Mouse (Mus musculus): Measurements from ENCODE around the gene Ccnd3.
A peak's percentile ranks its signal among the peaks of the same experiment; 100 is the strongest.

Ccnd3 gene

GRCm38 (mm10) chr17:47626031-47626430 lies 121.2 kb downstream of the Ccnd3 start:
- DNase-seq = no peak

- no peak for DNase-seq
These were observed 122.9 kb downstream of the Ccnd3 start for GRCm38 (mm10) chr17:47627791-47628190.

- peak; percentile 93 for DNase-seq
These were observed 124.2 kb downstream of the Ccnd3 start for GRCm38 (mm10) chr17:47628851-47629676.

- peak; percentile 62 for DNase-seq
These were observed 125.1 kb downstream of the Ccnd3 start for GRCm38 (mm10) chr17:47629717-47630677.

GRCm38 (mm10) chr17:47630678-47631065 lies 125.8 kb downstream of the Ccnd3 start, which contains the start of gene Usp49:
TSS of gene Usp49 (plus strand) at chr17:47630690.
- no peak for DNase-seq

- DNase-seq = no peak
These were observed 127.5 kb downstream of the Ccnd3 start for GRCm38 (mm10) chr17:47632181-47632840.

GRCm38 (mm10) chr17:47633999-47634770 lies 129.3 kb downstream of the Ccnd3 start:
- DNase-seq = no peak

GRCm38 (mm10) chr17:47642992-47643391 lies 138.1 kb downstream of the Ccnd3 start:
- no peak for DNase-seq

- DNase-seq = peak; percentile 27
These were observed 141.8 kb downstream of the Ccnd3 start for GRCm38 (mm10) chr17:47646683-47647082.

GRCm38 (mm10) chr17:47648966-47649365 lies 144.1 kb downstream of the Ccnd3 start:
- DNase-seq = no peak
